Comparison of ENCODE assay signal across 28 mouse cellular contexts in the genomic region with DNA sequence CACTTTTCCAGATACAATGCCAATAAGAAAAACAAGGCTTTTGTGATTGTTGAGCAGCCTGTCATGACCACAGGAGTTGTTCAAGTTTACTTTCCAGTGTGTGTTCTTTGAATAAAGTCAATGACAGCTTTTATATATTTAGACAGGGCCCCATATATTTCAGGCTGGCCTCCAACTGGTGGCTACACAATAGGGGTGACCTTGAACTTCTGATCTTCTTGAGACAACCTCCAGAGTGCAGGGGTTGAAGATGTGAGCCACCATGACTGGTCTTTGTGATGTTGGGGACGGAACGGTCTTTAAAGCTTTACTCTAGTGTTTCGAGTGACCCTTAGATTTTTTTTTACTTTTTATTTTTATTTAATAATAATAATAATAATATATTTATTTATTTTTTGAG. TPM values are rescaled to one million over a fixed set of nuclear protein-coding genes. Genes with fewer than 3 reads are reported as not detected.
DNase-seq lines count a peak whose midpoint lies in the region; ATAC-seq and TF ChIP-seq lines count a peak whose summit lies in the region.
"Had no signal": no experiment of that assay in that cellular context is flagged by ENCODE, and none has a peak within 500 bp of the region (broad histone marks: within the 10 kb centered on the region; RNA-seq: fewer than 3 reads in every experiment).

No protein-coding gene starts in this region.

- H3K27me3 ChIP-seq in midbrain, embryonic 11.5 days (ENCODE audit: control insufficient read depth, insufficient read depth, low read length), result peaks cover 3% of the 10 kb centered on the region; the same call in 1 of the 2 replicates
- H3K27me3 ChIP-seq in midbrain, embryonic 14.5 days (ENCODE audit: control insufficient read depth, insufficient read depth, low read length), result no peaks in the 10 kb centered on the region
- no peaks in the 10 kb centered on the region for H3K27me3 ChIP-seq in hindbrain, embryonic 12.5 days
- H3K27me3 ChIP-seq: embryonic facial prominence, embryonic 13.5 days; embryonic facial prominence, embryonic 15.5 days; forebrain, embryonic 12.5 days; Patski had no signal

- no peak for TF ChIP-seq CTCF in lung, adult 2 months (IDR thresholded peaks at IDR 0.05; ENCODE audit: insufficient read depth, low read length)

- no peak overlapping the region for H3K4me3 ChIP-seq in midbrain, embryonic 11.5 days (ENCODE audit: low read depth, low read length)
- H3K4me3 ChIP-seq in midbrain, embryonic 14.5 days (replicated peaks; ENCODE audit: low read depth, low read length), result no peak overlapping the region
- H3K4me3 ChIP-seq in hindbrain, embryonic 12.5 days, result no peak overlapping the region
- no peak overlapping the region for H3K4me3 ChIP-seq in lung, adult 2 months (replicated peaks; ENCODE audit: extremely low read depth, low read depth, low read length)
- H3K4me3 ChIP-seq: embryonic facial prominence, embryonic 13.5 days; embryonic facial prominence, embryonic 15.5 days; erythroblast, embryonic 14.5 days; forebrain, embryonic 10.5 days; forebrain, embryonic 12.5 days had no signal

- no peak for ATAC-seq in midbrain, embryonic 11.5 days (ENCODE audit: low FRiP score)
- ATAC-seq in midbrain, embryonic 14.5 days (ENCODE audit: low FRiP score, low TSS enrichment), result no peak
- ATAC-seq in hindbrain, embryonic 12.5 days (ENCODE audit: low FRiP score), result no peak
- ATAC-seq: forebrain, embryonic 14.5 days; forebrain, embryonic 16.5 days; Patski had no signal

- no peaks in the 10 kb centered on the region for H3K36me3 ChIP-seq in midbrain, embryonic 11.5 days (ENCODE audit: control insufficient read depth, insufficient read depth, low read length)
- H3K36me3 ChIP-seq in midbrain, embryonic 14.5 days (ENCODE audit: control insufficient read depth, insufficient read depth, low read length), result no peaks in the 10 kb centered on the region
- H3K36me3 ChIP-seq in hindbrain, embryonic 12.5 days, result no peaks in the 10 kb centered on the region
- H3K36me3 ChIP-seq: embryonic facial prominence, embryonic 13.5 days; embryonic facial prominence, embryonic 15.5 days; forebrain, embryonic 10.5 days; forebrain, embryonic 12.5 days; G1E had no signal

- no peak overlapping the region for H3K9ac ChIP-seq in midbrain, embryonic 11.5 days (ENCODE audit: low read length)
- H3K9ac ChIP-seq in midbrain, embryonic 14.5 days (replicated peaks; ENCODE audit: low read length), result no peak overlapping the region
- no peak overlapping the region for H3K9ac ChIP-seq in hindbrain, embryonic 12.5 days
- H3K9ac ChIP-seq: embryonic facial prominence, embryonic 13.5 days; embryonic facial prominence, embryonic 15.5 days; forebrain, embryonic 12.5 days had no signal

- no peak overlapping the region for H3K27ac ChIP-seq in midbrain, embryonic 11.5 days (ENCODE audit: low read depth, low read length)
- H3K27ac ChIP-seq in midbrain, embryonic 14.5 days (replicated peaks; ENCODE audit: low read depth, low read length), result no peak overlapping the region
- no peak overlapping the region for H3K27ac ChIP-seq in hindbrain, embryonic 12.5 days
- H3K27ac ChIP-seq: embryonic facial prominence, embryonic 13.5 days; embryonic facial prominence, embryonic 15.5 days; forebrain, embryonic 10.5 days; forebrain, embryonic 12.5 days had no signal

- WGBS in midbrain, embryonic 11.5 days, result 94% methylated on average over 3 of the region's 3 CpGs
- 96% methylated on average over 3 of the region's 3 CpGs for WGBS in midbrain, embryonic 14.5 days
- WGBS in hindbrain, embryonic 12.5 days, result 97% methylated on average over 3 of the region's 3 CpGs
- WGBS in lung, adult 2 months, result 93% methylated on average over 3 of the region's 3 CpGs

- H3K9me3 ChIP-seq in midbrain, embryonic 11.5 days (ENCODE audit: control insufficient read depth, low read length), result no peaks in the 10 kb centered on the region
- H3K9me3 ChIP-seq in midbrain, embryonic 14.5 days (ENCODE audit: control insufficient read depth, low read length), result no peaks in the 10 kb centered on the region
- H3K9me3 ChIP-seq in hindbrain, embryonic 12.5 days (replicated peaks), result no peaks in the 10 kb centered on the region
- H3K9me3 ChIP-seq: embryonic facial prominence, embryonic 15.5 days; forebrain, embryonic 10.5 days; forebrain, embryonic 12.5 days; G1E had no signal

- no peaks in the 10 kb centered on the region; the same call in 1 of the 2 replicates for H3K4me1 ChIP-seq in midbrain, embryonic 11.5 days (ENCODE audit: control insufficient read depth, insufficient read depth, low read length)
- H3K4me1 ChIP-seq in midbrain, embryonic 14.5 days (ENCODE audit: control insufficient read depth, insufficient read depth, low read length), result no peaks in the 10 kb centered on the region
- H3K4me1 ChIP-seq in hindbrain, embryonic 12.5 days, result no peaks in the 10 kb centered on the region
- no peaks in the 10 kb centered on the region for H3K4me1 ChIP-seq in lung, adult 2 months (ENCODE audit: control insufficient read depth, insufficient read depth, low read length)
- H3K4me1 ChIP-seq: embryonic facial prominence, embryonic 13.5 days; embryonic facial prominence, embryonic 15.5 days had no signal

- TF ChIP-seq POLR2A in lung, adult 2 months (IDR thresholded peaks at IDR 0.05; ENCODE audit: borderline replicate concordance, extremely low read depth, low read depth, low read length), result no peak

- no peak overlapping the region for H3K4me2 ChIP-seq in midbrain, embryonic 11.5 days
- H3K4me2 ChIP-seq in midbrain, embryonic 14.5 days (ENCODE audit: low read length), result no peak overlapping the region
- H3K4me2 ChIP-seq in hindbrain, embryonic 12.5 days (replicated peaks), result no peak overlapping the region
- H3K4me2 ChIP-seq: embryonic facial prominence, embryonic 13.5 days; embryonic facial prominence, embryonic 15.5 days; forebrain, embryonic 12.5 days had no signal

- DNase-seq in midbrain, embryonic 11.5 days (ENCODE audit: low spot score, missing footprints), result peak; percentile 17
- no peak for DNase-seq in midbrain, embryonic 14.5 days
- DNase-seq in ES-CJ7 (ENCODE audit: low read depth, low spot score), result peak; percentile 52
- peak; percentile 71 for DNase-seq in R1 (ENCODE audit: low read depth, low spot score)
- no peak for DNase-seq in lung, adult 2 months
- DNase-seq: adrenal gland, adult 2 months; adrenal gland, postnatal 10 days; adrenal gland, postnatal 25 days; cerebellum, adult 11 months; cerebellum, adult 18-20 months; cerebellum, adult 8-10 months; cerebellum, adult 9-11 months; cerebellum, postnatal 14 days; cerebellum, postnatal 36 days; embryo, embryonic 11 days had no signal

RNA-seq across cellular contexts. Expression of a gene that starts 9.2 kb away (rescaled TPM):
- not detected in 2 replicates for polyA plus RNA-seq in midbrain, embryonic 11.5 days (2014; fragmentation: Nextera tagmentation; extraction: Ambion mirVana)
- not detected in 2 replicates for polyA plus RNA-seq in midbrain, embryonic 14.5 days (2014; fragmentation: Nextera tagmentation; extraction: Ambion mirVana)
- polyA plus RNA-seq in hindbrain, embryonic 12.5 days (2016; fragmentation: Nextera tagmentation; extraction: Ambion mirVana), result not detected in 2 replicates
- polyA plus RNA-seq in lung, adult 2 months (2012; rRNA removed), result not detected in 2 replicates
- polyA plus RNA-seq: adrenal gland, adult 2 months; brain, embryonic 14.5 days; C2C12; embryonic facial prominence, embryonic 11.5 days; embryonic facial prominence, embryonic 13.5 days; embryonic facial prominence, embryonic 15.5 days; erythroblast, embryonic 14.5 days; forebrain, embryonic 10.5 days; forebrain, embryonic 12.5 days; forebrain, embryonic 14.5 days; forebrain, embryonic 16.5 days; G1E; Patski had no signal

RNA-seq across cellular contexts. Expression of a gene that starts 28.5 kb away (rescaled TPM):
- polyA plus RNA-seq in midbrain, embryonic 11.5 days (2014; fragmentation: Nextera tagmentation; extraction: Ambion mirVana), result 1.3 and 2.3 TPM in 2 replicates
- 0.93 and 1.1 TPM in 2 replicates for polyA plus RNA-seq in midbrain, embryonic 14.5 days (2014; fragmentation: Nextera tagmentation; extraction: Ambion mirVana)
- 2.1 and 2.4 TPM in 2 replicates for polyA plus RNA-seq in hindbrain, embryonic 12.5 days (2016; fragmentation: Nextera tagmentation; extraction: Ambion mirVana)
- not detected in 2 replicates for polyA plus RNA-seq in lung, adult 2 months (2012; rRNA removed)
- polyA plus RNA-seq: adrenal gland, adult 2 months; C2C12; erythroblast, embryonic 14.5 days; G1E had no signal

RNA-seq across cellular contexts. Expression of a gene that starts 47.2 kb away (rescaled TPM):
- not detected in 2 replicates for polyA plus RNA-seq in midbrain, embryonic 11.5 days (2014; fragmentation: Nextera tagmentation; extraction: Ambion mirVana)
- not detected in 2 replicates for polyA plus RNA-seq in midbrain, embryonic 14.5 days (2014; fragmentation: Nextera tagmentation; extraction: Ambion mirVana)
- polyA plus RNA-seq in hindbrain, embryonic 12.5 days (2016; fragmentation: Nextera tagmentation; extraction: Ambion mirVana), result not detected in 2 replicates
- not detected in 2 replicates for polyA plus RNA-seq in lung, adult 2 months (2012; rRNA removed)
- polyA plus RNA-seq: adrenal gland, adult 2 months; brain, embryonic 14.5 days; C2C12; embryonic facial prominence, embryonic 11.5 days; embryonic facial prominence, embryonic 13.5 days; embryonic facial prominence, embryonic 15.5 days; forebrain, embryonic 10.5 days; forebrain, embryonic 12.5 days; forebrain, embryonic 14.5 days; forebrain, embryonic 16.5 days; G1E had no signal

RNA-seq across cellular contexts. Expression of a gene that starts 47.3 kb away (rescaled TPM):
- not detected in 2 replicates for polyA plus RNA-seq in midbrain, embryonic 11.5 days (2014; fragmentation: Nextera tagmentation; extraction: Ambion mirVana)
- polyA plus RNA-seq in midbrain, embryonic 14.5 days (2014; fragmentation: Nextera tagmentation; extraction: Ambion mirVana), result not detected in 2 replicates
- polyA plus RNA-seq in hindbrain, embryonic 12.5 days (2016; fragmentation: Nextera tagmentation; extraction: Ambion mirVana), result not detected in 2 replicates
- polyA plus RNA-seq in lung, adult 2 months (2012; rRNA removed), result not detected in 2 replicates
- polyA plus RNA-seq: adrenal gland, adult 2 months; brain, embryonic 14.5 days; C2C12; embryonic facial prominence, embryonic 11.5 days; erythroblast, embryonic 14.5 days; forebrain, embryonic 14.5 days; forebrain, embryonic 16.5 days; G1E had no signal

Comparison
In these comparisons a context has a peak if more than half of its experiments do, and no peak if none do; other contexts are left out.
1. DNase-seq: peak in midbrain, embryonic 11.5 days (single experiment), ES-CJ7 (single experiment) and R1 (single experiment); none in midbrain, embryonic 14.5 days (single experiment) and lung, adult 2 months (single experiment).